Comparison of ENCODE assay signal across 18 mouse cellular contexts in genomic region chr9:27189306-27189705, GRCm38 (mm10). TPM values are rescaled to one million over a fixed set of nuclear protein-coding genes. Genes with fewer than 3 reads are reported as not detected.
DNase-seq lines count a peak whose midpoint lies in the region; ATAC-seq and TF ChIP-seq lines count a peak whose summit lies in the region.
"Had no signal": no experiment of that assay in that cellular context is flagged by ENCODE, and none has a peak within 500 bp of the region (broad histone marks: within the 10 kb centered on the region; RNA-seq: fewer than 3 reads in every experiment).

No protein-coding gene starts in this region.

- DNase-seq in cerebellum, adult 11-12 months, result peak; percentile 50
- DNase-seq in left cerebral cortex, adult 2 months (ENCODE audit: extremely low spot score in 1 of 2, low spot score in 2 of 2), result no peak
- DNase-seq in left cerebral cortex, adult 9 months (ENCODE audit: low spot score in 2 of 2), result no peak
- peak; percentile 48 to 63 for DNase-seq in cerebellum, postnatal 10 days
- peak; percentile 31 to 51 for DNase-seq in gastrocnemius, postnatal 4 days (ENCODE audit: low spot score in 2 of 2)
- DNase-seq in c-Kit-positive CD71-positive TER-119-positive erythroid progenitor cells, embryonic 14.5 days (ENCODE audit: low spot score), result no peak
- DNase-seq: forebrain, postnatal 0 days; kidney, adult 9 months; retina, postnatal 1 day; right cerebral cortex, postnatal 4 days had no signal

- ATAC-seq in cerebellum, adult (ENCODE audit: insufficient number of reproducible peaks, low FRiP score, low TSS enrichment), result no peak
- ATAC-seq: forebrain, postnatal 0 days; inflammation-experienced regulatory T-cells, adult 6 months had no signal

- no peak overlapping the region for H3K4me3 ChIP-seq in left cerebral cortex, adult 2 months
- H3K4me3 ChIP-seq: embryonic facial prominence, embryonic 13.5 days; heart, embryonic 13.5 days; hindbrain, embryonic 10.5 days; lung, embryonic 15.5 days; midbrain, embryonic 12.5 days had no signal

- intact Hi-C loops in left cerebral cortex, adult 2 months (cut with DNase I), result no loop called here

- no peak for TF ChIP-seq CTCF in left cerebral cortex, adult 2 months (IDR thresholded peaks at IDR 0.05)

- peak overlapping the region; percentile 76 for H3K27ac ChIP-seq in left cerebral cortex, adult 2 months
- H3K27ac ChIP-seq: embryonic facial prominence, embryonic 13.5 days; heart, embryonic 13.5 days; hindbrain, embryonic 10.5 days; lung, embryonic 15.5 days; macrophage; midbrain, embryonic 12.5 days had no signal

RNA-seq across cellular contexts. Expression of gene Jam3, which starts 34.1 kb away (rescaled TPM):
- 10 to 100 TPM; 32.6 TPM for total RNA-seq in left cerebral cortex, adult 2 months (2021)
- total RNA-seq in gastrocnemius, postnatal 4 days (2021), result 10 to 100 TPM; 52.0 to 55.6 TPM

Comparison
In these comparisons a context has a peak if more than half of its experiments do, and no peak if none do; other contexts are left out.
1. DNase-seq: peak in cerebellum, adult 11-12 months (single experiment), cerebellum, postnatal 10 days (2 of 2) and gastrocnemius, postnatal 4 days (2 of 2); none in left cerebral cortex, adult 2 months (0 of 2), left cerebral cortex, adult 9 months (0 of 2) and c-Kit-positive CD71-positive TER-119-positive erythroid progenitor cells, embryonic 14.5 days (single experiment).